Mouse (Mus musculus) lung, postnatal 0 days (tissue): Measurements from ENCODE around the gene Rph3al. TPM values are rescaled to one million over a fixed set of nuclear protein-coding genes. Genes with fewer than 3 reads are reported as not detected.

ENCODE experiments used
- ATAC-seq: fragments of 200-750 bp; cut with Nextera tagmentation; 2 replicates; pipeline ENCODE4 v1.8.0; 2017; ENCODE audit warnings: moderate library complexity
- DNase-seq: peaks from one replicate; pipeline ENCODE4 v3.0.0-alpha.2; 2016; ENCODE audit warnings: low spot score
- H3K27ac ChIP-seq: fragments of 300-500 bp; sonication (generic); 2 replicates; pipeline ENCODE4 v1.5.1; 2014; ENCODE audit warnings: antibody characterized with exemption, mild to moderate bottlenecking, low read length, mixed read lengths
- H3K27me3 ChIP-seq: fragments of 300-500 bp; sonication (generic); replicated peaks from 2 replicates; pipeline ENCODE4 v1.6.1; 2014; ENCODE audit warnings: low read length, mixed read lengths; ENCODE audit not compliant: insufficient read depth
- H3K36me3 ChIP-seq: fragments of 300-500 bp; sonication (generic); 2 replicates; pipeline ENCODE4 v1.6.1; 2014; ENCODE audit warnings: low read length, mixed read lengths; ENCODE audit not compliant: insufficient read depth
- H3K4me1 ChIP-seq: fragments of 300-500 bp; sonication (generic); 2 replicates; pipeline ENCODE4 v1.6.1; 2014; ENCODE audit warnings: antibody characterized with exemption, low read depth, low read length, mixed read lengths; ENCODE audit not compliant: insufficient read depth
- H3K4me2 ChIP-seq: fragments of 300-500 bp; sonication (generic); replicated peaks from 2 replicates; pipeline ENCODE4 v1.6.1; 2014; ENCODE audit warnings: low read depth, mild to moderate bottlenecking, low read length, moderate library complexity, mixed read lengths
- H3K4me3 ChIP-seq: fragments of 300-500 bp; sonication (generic); 2 replicates; pipeline ENCODE4 v1.5.1; 2014; ENCODE audit warnings: low read depth, low read length
- H3K9ac ChIP-seq: fragments of 300-500 bp; sonication (generic); replicated peaks from 2 replicates; pipeline ENCODE4 v1.6.1; 2014; ENCODE audit warnings: low read depth, mild to moderate bottlenecking
- H3K9me3 ChIP-seq: fragments of 300-500 bp; sonication (generic); 2 replicates; pipeline ENCODE4 v1.6.1; 2016; ENCODE audit warnings: low read length, mixed read lengths
- CTCF ChIP-seq: IDR thresholded peaks from 2 replicates; pipeline ENCODE4 v1.5.1; 2016; ENCODE audit warnings: antibody characterized with exemption, mild to moderate bottlenecking
- EP300 ChIP-seq: IDR thresholded peaks from 2 replicates; pipeline ENCODE4 v1.6.1; 2016; ENCODE audit warnings: antibody characterized with exemption, mild to moderate bottlenecking, control low read depth
- WGBS: fragments of 180-500 bp; shearing (Covaris S2); extraction: QIAGEN DNeasy Blood & Tissue Kit; methylation state at CpG from one replicate; pipeline ENCODE4 v1.1.7; 2014; 5-methylcytosine and 5-hydroxymethylcytosine counted together
- polyA plus RNA-seq: library from polyadenylated mRNA; unstranded; fragments of >200 nt; fragmentation: Nextera tagmentation; extraction: Ambion mirVana; gene quantifications from 2 replicates; pipeline ENCODE4 v1.2.1, GENCODE M21; 2015

Rph3al gene
- polyA plus RNA-seq, 1 experiment from 2014 or later, result 11.0 TPM

- H3K4me1 ChIP-seq, result 0 out of 2 replicates have a peak, but pooled peaks cover 3% of the 10 kb centered on the region
- DNase-seq (peak; percentile 56), ATAC-seq (peak; percentile 70)
- H3K36me3 ChIP-seq, result no peaks in the 10 kb centered on the region
- TF ChIP-seq CTCF (peak; percentile 86), EP300 (no peak)
- no peak overlapping the region for H3K4me3 ChIP-seq
- no peak overlapping the region for H3K27ac ChIP-seq
- no peak overlapping the region for H3K9ac ChIP-seq
- no peak overlapping the region for H3K4me2 ChIP-seq
- no peaks in the 10 kb centered on the region for H3K27me3 ChIP-seq
- H3K9me3 ChIP-seq, result no peaks in the 10 kb centered on the region
- WGBS, result 46% methylated on average over 3 of the region's 3 CpGs
Measured at GRCm38 (mm10) chr11:75913953-75914352, 24.3 kb downstream of the Rph3al start.

DNA sequence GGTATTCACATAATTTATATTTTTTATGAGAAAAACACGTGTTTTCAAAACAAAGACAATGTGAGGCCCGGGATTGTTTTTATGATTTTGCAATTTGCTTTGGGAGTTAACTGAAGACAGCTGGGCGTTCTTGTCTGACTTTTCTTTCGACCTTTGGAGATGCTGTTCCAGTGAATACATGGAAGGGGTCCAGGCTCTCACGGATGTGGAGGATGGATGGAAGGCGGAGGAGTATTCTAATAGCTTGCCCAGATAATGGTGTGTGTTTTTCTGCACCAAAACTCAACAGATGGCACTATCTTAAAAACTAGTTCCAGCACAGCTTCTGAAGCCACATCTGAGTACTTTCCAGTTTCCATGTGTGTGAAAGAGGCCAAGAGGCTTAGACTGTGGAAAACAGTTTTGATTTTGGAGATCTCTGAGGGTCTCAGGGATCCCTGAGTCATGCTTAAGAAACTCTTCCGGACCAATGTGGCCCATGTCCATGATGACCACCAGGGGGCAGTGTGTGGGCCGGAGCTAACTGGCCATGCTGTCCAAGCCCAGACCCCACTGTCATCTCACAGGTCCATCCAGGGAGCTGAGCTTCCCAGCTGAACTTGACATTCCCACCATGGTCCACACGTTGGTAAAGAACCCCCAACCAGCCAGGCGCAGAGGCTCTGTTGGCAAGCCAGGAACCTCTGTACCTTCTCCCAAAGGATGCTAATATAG lies 25.1 kb downstream of the Rph3al start:
- Histone ChIP-seq H3K9me3 (no peaks in the 10 kb centered on the region), H3K27ac (no peak overlapping the region), H3K4me1 (0 out of 2 replicates have a peak, but pooled peaks cover 3% of the 10 kb centered on the region), H3K4me2 (no peak overlapping the region), H3K4me3 (no peak overlapping the region), H3K9ac (no peak overlapping the region), H3K27me3 (no peaks in the 10 kb centered on the region), H3K36me3 (no peaks in the 10 kb centered on the region)
- TF ChIP-seq EP300 (no peak), CTCF (peak; percentile 92)
- ATAC-seq, result peak; percentile 72
- DNase-seq, result peak; percentile 84
- 43% methylated on average over 10 of the region's 10 CpGs for WGBS

GRCm38 (mm10) chr11:75911962-75912361 lies 26.3 kb downstream of the Rph3al start:
- no peaks in the 10 kb centered on the region for H3K27me3 ChIP-seq
- H3K4me2 ChIP-seq, result no peak overlapping the region
- H3K4me3 ChIP-seq, result no peak overlapping the region
- 93% methylated on average over 1 of the region's 1 CpGs for WGBS
- no peak overlapping the region for H3K27ac ChIP-seq
- H3K4me1 ChIP-seq, result 0 out of 2 replicates have a peak, but pooled peaks cover 3% of the 10 kb centered on the region
- no peak overlapping the region for H3K9ac ChIP-seq
- no peaks in the 10 kb centered on the region for H3K36me3 ChIP-seq
- TF ChIP-seq CTCF (peak; percentile 38), EP300 (no peak)
- H3K9me3 ChIP-seq, result no peaks in the 10 kb centered on the region
- DNase-seq, result no peak
- ATAC-seq, result no peak

GRCm38 (mm10) chr11:75909702-75910429 lies 28.4 kb downstream of the Rph3al start:
- Histone ChIP-seq H3K9ac (no peak overlapping the region), H3K4me2 (no peak overlapping the region), H3K27me3 (no peaks in the 10 kb centered on the region), H3K4me3 (no peak overlapping the region), H3K4me1 (0 out of 2 replicates have a peak, but pooled peaks cover 3% of the 10 kb centered on the region), H3K27ac (no peak overlapping the region), H3K36me3 (no peaks in the 10 kb centered on the region), H3K9me3 (no peaks in the 10 kb centered on the region)
- 72% methylated on average over 9 of the region's 9 CpGs for WGBS
- DNase-seq, result no peak
- TF ChIP-seq CTCF (no peak), EP300 (no peak)
- ATAC-seq, result no peak

- H3K4me3 ChIP-seq, result no peak overlapping the region
- no peak overlapping the region for H3K27ac ChIP-seq
- no peak for DNase-seq
- H3K36me3 ChIP-seq, result no peaks in the 10 kb centered on the region
- H3K9ac ChIP-seq, result no peak overlapping the region
- TF ChIP-seq EP300, result no peak
- no peak for TF ChIP-seq CTCF
- H3K4me1 ChIP-seq, result peaks cover 3% of the 10 kb centered on the region; the same call in 1 of the 2 replicates
- no peak for ATAC-seq
- H3K27me3 ChIP-seq, result no peaks in the 10 kb centered on the region
- WGBS, result 51% methylated on average over 4 of the region's 4 CpGs
- H3K4me2 ChIP-seq, result no peak overlapping the region
- H3K9me3 ChIP-seq, result no peaks in the 10 kb centered on the region
Measured at GRCm38 (mm10) chr11:75907406-75907805, 30.8 kb downstream of the Rph3al start.

- ATAC-seq (no peak), DNase-seq (no peak)
- Histone ChIP-seq H3K27me3 (no peaks in the 10 kb centered on the region), H3K9me3 (no peaks in the 10 kb centered on the region), H3K36me3 (no peaks in the 10 kb centered on the region), H3K4me2 (no peak overlapping the region), H3K4me1 (peaks cover 3% of the 10 kb centered on the region; the same call in 1 of the 2 replicates), H3K9ac (no peak overlapping the region), H3K4me3 (no peak overlapping the region), H3K27ac (no peak overlapping the region)
- 52% methylated on average over 12 of the region's 12 CpGs for WGBS
- no peak for TF ChIP-seq EP300
- no peak for TF ChIP-seq CTCF
Measured at GRCm38 (mm10) chr11:75906556-75906955, 31.7 kb downstream of the Rph3al start.
